Mouse (Mus musculus) heart, embryonic 15.5 days (tissue): ENCODE data around the gene Tuba1a. TPM values are rescaled to one million over a fixed set of nuclear protein-coding genes. Genes with fewer than 3 reads are reported as not detected.
"Not testable (repeated sequence)": the region's sequence is repeated elsewhere in the genome, so short reads cannot be mapped to it uniquely, and the experiment has no call there.

Source experiments
- ATAC-seq: fragments of 200-750 bp; cut with Nextera tagmentation; replicated peaks from 2 replicates; pipeline ENCODE4 v1.8.0; 2017; ENCODE audit warnings: low read depth, moderate TSS enrichment; ENCODE audit not compliant: insufficient number of reproducible peaks, insufficient read depth, low FRiP score
- H3K27ac ChIP-seq: fragments of 300-500 bp; sonication (generic); 2 replicates; pipeline ENCODE4 v1.5.1; 2015; ENCODE audit warnings: mild to moderate bottlenecking, inconsistent platforms
- H3K27me3 ChIP-seq: fragments of 300-500 bp; sonication (generic); 2 replicates; pipeline ENCODE4 v1.6.1; 2015; ENCODE audit warnings: inconsistent platforms
- H3K36me3 ChIP-seq: fragments of 300-500 bp; sonication (generic); 2 replicates; pipeline ENCODE4 v1.6.1; 2015; ENCODE audit warnings: mild to moderate bottlenecking, inconsistent platforms
- H3K4me1 ChIP-seq: fragments of 300-500 bp; sonication (generic); replicated peaks from 2 replicates; pipeline ENCODE4 v1.6.1; 2015; ENCODE audit warnings: inconsistent platforms
- H3K4me2 ChIP-seq: fragments of 300-500 bp; sonication (generic); 2 replicates; pipeline ENCODE4 v1.6.1; 2015; ENCODE audit warnings: inconsistent platforms, mild to moderate bottlenecking, moderate library complexity
- H3K4me3 ChIP-seq: fragments of 300-500 bp; sonication (generic); 2 replicates; pipeline ENCODE4 v1.5.1; 2015; ENCODE audit warnings: mild to moderate bottlenecking, inconsistent platforms
- H3K9ac ChIP-seq: fragments of 300-500 bp; sonication (generic); 2 replicates; pipeline ENCODE4 v1.6.1; 2015; ENCODE audit warnings: mild to moderate bottlenecking, inconsistent platforms
- H3K9me3 ChIP-seq: fragments of 300-500 bp; sonication (generic); replicated peaks from 2 replicates; pipeline ENCODE4 v1.6.1; 2016; ENCODE audit warnings: inconsistent platforms
- WGBS: fragments of 180-500 bp; shearing (Covaris S2); methylation state at CpG from one replicate; pipeline ENCODE4 v1.1.7; 2015; ENCODE audit warnings: mixed read lengths; 5-methylcytosine and 5-hydroxymethylcytosine counted together
- polyA plus RNA-seq: library from polyadenylated mRNA; unstranded; fragments of >200 nt; fragmentation: Nextera tagmentation; extraction: Ambion mirVana; gene quantifications from 2 replicates; pipeline ENCODE4 v1.2.1, GENCODE M21; 2015

Tuba1a gene
- polyA plus RNA-seq, 1 experiment from 2014 or later = 719 TPM

- peaks cover 23% of the 10 kb centered on the region for H3K4me1 ChIP-seq
- H3K36me3 ChIP-seq, H3K9me3 ChIP-seq, H3K27me3 ChIP-seq, ATAC-seq: not testable (repeated sequence)
- H3K4me3 ChIP-seq = peak overlapping the region; percentile 93
- H3K4me2 ChIP-seq = peak overlapping the region; percentile 93
- peak overlapping the region; percentile 100 for H3K27ac ChIP-seq
- peak overlapping the region; percentile 97 for H3K9ac ChIP-seq
- WGBS = 4% methylated on average over 8 of the region's 9 CpGs
Measured at GRCm38 (mm10) chr15:98933004-98933671, 20.4 kb downstream of the Tuba1a start.

GRCm38 (mm10) chr15:98930998-98931397 is 22.5 kb downstream of the Tuba1a start:
- Histone ChIP-seq H3K4me3 (no peak overlapping the region), H3K27me3 (no peaks in the 10 kb centered on the region), H3K9me3 (no peaks in the 10 kb centered on the region), H3K9ac (no peak overlapping the region), H3K4me1 (peaks cover 23% of the 10 kb centered on the region), H3K4me2 (no peak overlapping the region), H3K36me3 (peaks cover 6% of the 10 kb centered on the region), H3K27ac (no peak overlapping the region)
- 75% methylated on average over 3 of the region's 3 CpGs for WGBS
- ATAC-seq = no peak

- H3K27ac ChIP-seq = peak overlapping the region; percentile 22; the same call in 1 of the 2 replicates
- H3K9me3 ChIP-seq = no peaks in the 10 kb centered on the region
- 52% methylated on average over 8 of the region's 8 CpGs for WGBS
- peaks cover 15% of the 10 kb centered on the region for H3K4me1 ChIP-seq
- no peaks in the 10 kb centered on the region for H3K27me3 ChIP-seq
- no peak overlapping the region for H3K4me3 ChIP-seq
- ATAC-seq = no peak
- H3K36me3 ChIP-seq = peaks cover 6% of the 10 kb centered on the region
- H3K4me2 ChIP-seq = no peak overlapping the region
- no peak overlapping the region for H3K9ac ChIP-seq
Measured at GRCm38 (mm10) chr15:98930017-98930734, 23.3 kb downstream of the Tuba1a start.

- no peaks in the 10 kb centered on the region for H3K9me3 ChIP-seq
- no peak overlapping the region for H3K4me2 ChIP-seq
- H3K4me3 ChIP-seq = no peak overlapping the region
- peak; percentile 70 for ATAC-seq
- no peaks in the 10 kb centered on the region for H3K27me3 ChIP-seq
- H3K36me3 ChIP-seq = peaks cover 6% of the 10 kb centered on the region
- H3K9ac ChIP-seq = no peak overlapping the region
- H3K4me1 ChIP-seq = peaks cover 11% of the 10 kb centered on the region
- 16% methylated on average over 13 of the region's 13 CpGs for WGBS
- peak overlapping the region; percentile 54 for H3K27ac ChIP-seq
Measured at GRCm38 (mm10) chr15:98928598-98929240, 24.8 kb downstream of the Tuba1a start.

GRCm38 (mm10) chr15:98927566-98927965 is 25.9 kb downstream of the Tuba1a start:
- Histone ChIP-seq H3K9me3 (no peaks in the 10 kb centered on the region), H3K27ac (no peak overlapping the region), H3K4me2 (no peak overlapping the region), H3K4me1 (peaks cover 7% of the 10 kb centered on the region), H3K27me3 (no peaks in the 10 kb centered on the region), H3K9ac (no peak overlapping the region), H3K4me3 (no peak overlapping the region), H3K36me3 (peaks cover 6% of the 10 kb centered on the region)
- ATAC-seq = no peak
- 77% methylated on average over 5 of the region's 5 CpGs for WGBS

- Histone ChIP-seq H3K4me1 (peaks cover 2% of the 10 kb centered on the region; the same call in 1 of the 2 replicates), H3K9ac (no peak overlapping the region), H3K36me3 (no peaks in the 10 kb centered on the region), H3K4me2 (no peak overlapping the region), H3K9me3 (no peaks in the 10 kb centered on the region), H3K27me3 (no peaks in the 10 kb centered on the region), H3K4me3 (no peak overlapping the region), H3K27ac (no peak overlapping the region)
- WGBS = 56% methylated on average over 3 of the region's 3 CpGs
- ATAC-seq = no peak
Measured at GRCm38 (mm10) chr15:98924682-98925081, 28.8 kb downstream of the Tuba1a start.

GRCm38 (mm10) chr15:98923031-98923537 is 30.4 kb downstream of the Tuba1a start:
- H3K4me3 ChIP-seq = no peak overlapping the region
- no peaks in the 10 kb centered on the region for H3K9me3 ChIP-seq
- no peaks in the 10 kb centered on the region for H3K27me3 ChIP-seq
- no peak overlapping the region for H3K27ac ChIP-seq
- H3K9ac ChIP-seq = no peak overlapping the region
- 77% methylated on average over 2 of the region's 2 CpGs for WGBS
- H3K4me2 ChIP-seq = no peak overlapping the region
- peaks cover 5% of the 10 kb centered on the region for H3K4me1 ChIP-seq
- H3K36me3 ChIP-seq = no peaks in the 10 kb centered on the region
- no peak for ATAC-seq

- ATAC-seq = no peak
- Histone ChIP-seq H3K27ac (no peak overlapping the region), H3K4me2 (no peak overlapping the region), H3K4me1 (peaks cover 5% of the 10 kb centered on the region), H3K4me3 (no peak overlapping the region), H3K36me3 (no peaks in the 10 kb centered on the region), H3K9ac (no peak overlapping the region), H3K27me3 (no peaks in the 10 kb centered on the region), H3K9me3 (no peaks in the 10 kb centered on the region)
- 41% methylated on average over 3 of the region's 3 CpGs for WGBS
Measured at GRCm38 (mm10) chr15:98922581-98922980, 30.9 kb downstream of the Tuba1a start.

GRCm38 (mm10) chr15:98921510-98921909 is 32.0 kb downstream of the Tuba1a start:
- Histone ChIP-seq H3K4me2 (no peak overlapping the region), H3K4me1 (peaks cover 11% of the 10 kb centered on the region), H3K9ac (no peak overlapping the region), H3K27me3 (no peaks in the 10 kb centered on the region), H3K4me3 (no peak overlapping the region), H3K36me3 (no peaks in the 10 kb centered on the region), H3K9me3 (no peaks in the 10 kb centered on the region), H3K27ac (no peak overlapping the region)
- no peak for ATAC-seq
- 83% methylated on average over 5 of the region's 5 CpGs for WGBS

- H3K27me3 ChIP-seq, H3K9me3 ChIP-seq, H3K36me3 ChIP-seq, ATAC-seq: not testable (repeated sequence)
- H3K9ac ChIP-seq = peak overlapping the region; percentile 53
- H3K4me3 ChIP-seq = peak overlapping the region; percentile 84
- peak overlapping the region; percentile 62 for H3K4me2 ChIP-seq
- H3K4me1 ChIP-seq = peaks cover 26% of the 10 kb centered on the region
- H3K27ac ChIP-seq = peak overlapping the region; percentile 71
- WGBS = 16% methylated on average over 8 of the region's 8 CpGs
Measured at GRCm38 (mm10) chr15:98918499-98918895, 35.0 kb downstream of the Tuba1a start.
